10 mouse cellular contexts compared by ENCODE assay signal in the genomic region with DNA sequence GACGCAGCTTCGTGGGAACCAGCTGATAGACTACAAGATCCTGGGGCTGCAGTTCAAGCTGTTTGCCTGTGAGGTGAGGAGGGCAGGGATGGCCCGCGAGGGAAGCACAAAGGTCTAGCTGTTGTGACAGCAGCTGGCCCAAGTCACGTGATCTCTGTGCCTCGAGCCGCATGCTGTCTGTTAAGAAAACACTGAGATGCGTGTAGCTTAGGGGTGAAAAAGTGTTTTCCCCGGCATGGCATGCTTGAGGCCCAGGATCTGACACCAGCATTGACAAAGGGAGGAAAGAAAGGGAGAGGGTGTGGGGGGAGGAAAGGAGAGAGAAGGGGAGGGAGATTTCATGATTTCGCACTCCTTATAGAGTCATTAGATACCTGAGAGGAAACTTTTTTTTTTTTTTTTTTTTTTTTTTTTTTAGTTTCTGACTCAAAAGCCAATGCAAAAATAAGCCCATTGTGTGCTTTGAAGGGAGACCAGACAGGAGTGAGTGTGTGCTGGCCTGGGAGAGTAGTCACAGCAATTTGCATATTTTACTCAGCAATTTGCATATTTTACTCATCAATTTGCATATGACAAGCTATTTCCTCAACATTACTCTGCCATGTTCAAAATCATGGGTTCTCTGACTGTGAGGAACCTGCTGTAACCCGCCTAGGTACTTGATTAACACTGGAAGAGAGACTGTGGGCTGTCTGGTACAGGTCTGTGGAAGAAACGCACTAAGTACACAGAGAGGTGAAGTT. TPM values are rescaled to one million over a fixed set of nuclear protein-coding genes. Genes with fewer than 3 reads are reported as not detected.
A peak's percentile ranks its signal among the peaks of the same experiment; 100 is the strongest.
DNase-seq lines count a peak whose midpoint lies in the region; ATAC-seq and TF ChIP-seq lines count a peak whose summit lies in the region.
"Had no signal": no experiment of that assay in that cellular context is flagged by ENCODE, and none has a peak within 500 bp of the region (broad histone marks: within the 10 kb centered on the region; RNA-seq: fewer than 3 reads in every experiment).

No protein-coding gene starts in this region.

- no peak for TF ChIP-seq POLR2A in myocyte (IDR thresholded peaks at IDR 0.05; ENCODE audit: insufficient read length, low read depth)

- no peak overlapping the region for H3K9ac ChIP-seq in heart, embryonic 15.5 days
- H3K9ac ChIP-seq in forebrain, embryonic 16.5 days (replicated peaks; ENCODE audit: low read depth, low read length), result 0 out of 2 replicates have a peak overlapping the region, but pooled peaks have one; percentile 15
- H3K9ac ChIP-seq: embryonic facial prominence, embryonic 12.5 days had no signal

- H3K36me3 ChIP-seq in heart, embryonic 15.5 days, result no peaks in the 10 kb centered on the region
- H3K36me3 ChIP-seq in forebrain, embryonic 16.5 days (ENCODE audit: control insufficient read depth, insufficient read depth), result no peaks in the 10 kb centered on the region
- no peaks in the 10 kb centered on the region for H3K36me3 ChIP-seq in myocyte (ENCODE audit: control insufficient read depth, insufficient read depth)
- H3K36me3 ChIP-seq: embryonic facial prominence, embryonic 12.5 days had no signal

- H3K27ac ChIP-seq in heart, embryonic 15.5 days, result peak overlapping the region; percentile 74
- peak overlapping the region; percentile 86 for H3K27ac ChIP-seq in forebrain, embryonic 16.5 days (ENCODE audit: low read length)
- H3K27ac ChIP-seq: embryonic facial prominence, embryonic 12.5 days had no signal

- no peak overlapping the region for H3ac ChIP-seq in myocyte (ENCODE audit: control insufficient read depth, insufficient read length)

- H3K4me1 ChIP-seq in heart, embryonic 15.5 days (replicated peaks), result peaks cover 40% of the 10 kb centered on the region
- peaks cover 37% of the 10 kb centered on the region for H3K4me1 ChIP-seq in forebrain, embryonic 16.5 days (replicated peaks; ENCODE audit: control insufficient read depth, insufficient read depth, low read length)

- ATAC-seq in heart, embryonic 15.5 days (replicated peaks; ENCODE audit: insufficient number of reproducible peaks, insufficient read depth, low FRiP score, low read depth), result no peak
- peak; percentile 78 for ATAC-seq in forebrain, embryonic 16.5 days

- H3K4me2 ChIP-seq in heart, embryonic 15.5 days, result peak overlapping the region; percentile 14; the same call in 1 of the 2 replicates
- H3K4me2 ChIP-seq in forebrain, embryonic 16.5 days (ENCODE audit: low read length), result no peak overlapping the region
- peak overlapping the region; percentile 0 for H3K4me2 ChIP-seq in myocyte (ENCODE audit: low read depth)
- H3K4me2 ChIP-seq: embryonic facial prominence, embryonic 12.5 days had no signal

- H3K9me3 ChIP-seq in heart, embryonic 15.5 days (replicated peaks), result no peaks in the 10 kb centered on the region
- H3K9me3 ChIP-seq in forebrain, embryonic 16.5 days (ENCODE audit: control insufficient read depth, low read length), result no peaks in the 10 kb centered on the region
- H3K9me3 ChIP-seq: embryonic facial prominence, embryonic 12.5 days had no signal

- no peak overlapping the region for H3K4me3 ChIP-seq in heart, embryonic 15.5 days
- H3K4me3 ChIP-seq in forebrain, embryonic 16.5 days (replicated peaks; ENCODE audit: low read length), result no peak overlapping the region
- H3K4me3 ChIP-seq in myocyte, result no peak overlapping the region
- H3K4me3 ChIP-seq: embryonic facial prominence, embryonic 12.5 days had no signal

- intact Hi-C loops in heart, postnatal 10 days (cut with DNase I), result no loop called here

- no peaks in the 10 kb centered on the region for H3K79me2 ChIP-seq in myocyte (ENCODE audit: control insufficient read depth, insufficient read depth)

- no peaks in the 10 kb centered on the region for H3K27me3 ChIP-seq in heart, embryonic 15.5 days
- no peaks in the 10 kb centered on the region for H3K27me3 ChIP-seq in forebrain, embryonic 16.5 days (replicated peaks; ENCODE audit: control insufficient read depth, insufficient read depth, low read length)
- H3K27me3 ChIP-seq in myocyte (ENCODE audit: control insufficient read depth, insufficient read depth, insufficient read length), result no peaks in the 10 kb centered on the region
- H3K27me3 ChIP-seq: embryonic facial prominence, embryonic 12.5 days had no signal

- no peak for DNase-seq in heart, postnatal 10 days
- peak; percentile 11 for DNase-seq in Muller cell, postnatal 12 days (ENCODE audit: inconsistent ontology term)
- DNase-seq in cerebellum, adult 8-10 months, result no peak
- no peak for DNase-seq in left cerebral cortex, adult 18-20 months (ENCODE audit: low spot score in 2 of 2)
- no peak for DNase-seq in urinary bladder, postnatal 4 days (ENCODE audit: low spot score in 2 of 2)
- DNase-seq: thymus, postnatal 25 days had no signal

- WGBS in heart, embryonic 15.5 days, result 32% methylated on average over 12 of the region's 12 CpGs
- 16% methylated on average over 12 of the region's 12 CpGs for WGBS in forebrain, embryonic 16.5 days

TF ChIP-seq in myocyte, 11 proteins besides CTCF, POLR2A, EP300 and RAD21:
- no peak for TF ChIP-seq MYOD1 (IDR thresholded peaks at IDR 0.05; ENCODE audit: control insufficient read depth in 1 of 3, insufficient read length in 2 of 3, low read depth in 2 of 3)
- no peak for TF ChIP-seq MYOG (IDR thresholded peaks at IDR 0.05; ENCODE audit: control insufficient read depth in 1 of 3, insufficient read depth in 1 of 3, insufficient read length in 2 of 3, low read depth in 2 of 3)
- no peak for TF ChIP-seq E2F4 (IDR thresholded peaks at IDR 0.05; ENCODE audit: insufficient read depth)
- TF ChIP-seq MAX (IDR thresholded peaks at IDR 0.05; ENCODE audit: low read depth), result no peak
- TF ChIP-seq REST (IDR thresholded peaks at IDR 0.05; ENCODE audit: insufficient read depth, insufficient read length), result no peak
- no peak for TF ChIP-seq POLR2AphosphoS2 (IDR thresholded peaks at IDR 0.05; ENCODE audit: insufficient read length, low read depth)
- TF ChIP-seq USF1 (IDR thresholded peaks at IDR 0.05; ENCODE audit: low read depth), result no peak
- TF ChIP-seq TCF3 (IDR thresholded peaks at IDR 0.05; ENCODE audit: insufficient read length, low read depth), result no peak
- TF ChIP-seq TCF12 (IDR thresholded peaks at IDR 0.05; ENCODE audit: insufficient read depth, poor library complexity, severe bottlenecking), result no peak
- no peak for TF ChIP-seq CEBPB (IDR thresholded peaks at IDR 0.05; ENCODE audit: insufficient read depth, poor library complexity, severe bottlenecking)
- TF ChIP-seq SRF (IDR thresholded peaks at IDR 0.05; ENCODE audit: control insufficient read depth, insufficient read length, low read depth), result no peak

RNA-seq across cellular contexts. Expression of gene Ncf2, which starts 17.2 kb away (rescaled TPM):
- polyA plus RNA-seq in heart, embryonic 15.5 days (2015; fragmentation: Nextera tagmentation; extraction: Ambion mirVana), result 3.3 and 5.8 TPM in 2 replicates
- 1 to 10 TPM; 2.8 to 2.9 TPM for total RNA-seq in heart, postnatal 10 days (2021)
- 2.2 and 3.1 TPM in 2 replicates for polyA plus RNA-seq in forebrain, embryonic 16.5 days (2015; fragmentation: Nextera tagmentation; extraction: Ambion mirVana)
- polyA plus RNA-seq in myocyte (2012; fragmentation: generic; extraction: Trizol), result 0.07 TPM
- total RNA-seq in left cerebral cortex, adult 18-20 months (2021), result 1 to 10 TPM; 2.4 to 5.0 TPM

RNA-seq across cellular contexts. Expression of gene Arpc5, which starts 50.9 kb away (rescaled TPM):
- 189 and 199 TPM in 2 replicates for polyA plus RNA-seq in heart, embryonic 15.5 days (2015; fragmentation: Nextera tagmentation; extraction: Ambion mirVana)
- total RNA-seq in heart, postnatal 10 days (2021), result 10 to 100 TPM; 81.2 to 86.1 TPM
- 415 and 448 TPM in 2 replicates for polyA plus RNA-seq in forebrain, embryonic 16.5 days (2015; fragmentation: Nextera tagmentation; extraction: Ambion mirVana)
- polyA plus RNA-seq in myocyte (2012; fragmentation: generic; extraction: Trizol), result 44.7 TPM
- total RNA-seq in left cerebral cortex, adult 18-20 months (2021), result 10 to 100 TPM; 81.0 to 95.0 TPM

RNA-seq across cellular contexts. Expression of gene Rgl1, which starts 51.0 kb away (rescaled TPM):
- polyA plus RNA-seq in heart, embryonic 15.5 days (2015; fragmentation: Nextera tagmentation; extraction: Ambion mirVana), result 54.7 and 64.6 TPM in 2 replicates
- 10 to 100 TPM; 59.3 to 72.0 TPM for total RNA-seq in heart, postnatal 10 days (2021)
- polyA plus RNA-seq in forebrain, embryonic 16.5 days (2015; fragmentation: Nextera tagmentation; extraction: Ambion mirVana), result 23.6 and 25.5 TPM in 2 replicates
- polyA plus RNA-seq in myocyte (2012; fragmentation: generic; extraction: Trizol), result 4.3 TPM
- total RNA-seq in left cerebral cortex, adult 18-20 months (2021), result 100 to 1,000 TPM; 111 to 116 TPM
